Mouse (Mus musculus) MEL (cell line): ENCODE data around the gene Shisa2. TPM values are rescaled to one million over a fixed set of nuclear protein-coding genes. Genes with fewer than 3 reads are reported as not detected.

ENCODE experiments used
- DNase-seq: peaks from one replicate; pipeline ENCODE4 v3.0.0; 2011; ENCODE audit warnings: low read depth, low spot score
- H3K27ac ChIP-seq: 2 replicates; pipeline ENCODE4 v1.5.1; 2012; ENCODE audit warnings: low read depth, mild to moderate bottlenecking, control low read depth, low read length, moderate library complexity; ENCODE audit not compliant: control insufficient read depth
- H3K27me3 ChIP-seq, 2 experiments: fragments of 150-350 bp in 1 of 2; sonication (generic) in 1 of 2; 2 replicates each; pipeline ENCODE4 v1.6.1; 2012; ENCODE audit warnings: low read length in 2 of 2, mild to moderate bottlenecking in 2 of 2, improper control_type of control experiment in 1 of 2, moderate library complexity in 1 of 2; ENCODE audit not compliant: insufficient read depth in 2 of 2, control insufficient read depth in 1 of 2
- H3K36me3 ChIP-seq, 2 experiments: 2 replicates each; pipeline ENCODE4 v1.6.1; 2012 to 2014; ENCODE audit warnings: low read length in 2 of 2, improper control_type of control experiment in 1 of 2, inconsistent platforms in 1 of 2, mild to moderate bottlenecking in 1 of 2; ENCODE audit not compliant: insufficient read depth in 2 of 2, control insufficient read depth in 1 of 2
- H3K4me1 ChIP-seq, 2 experiments: fragments of 150-350 bp in 1 of 2; sonication (generic) in 1 of 2; 2 replicates each; pipeline ENCODE4 v1.6.1; 2012; ENCODE audit warnings: low read length in 2 of 2, improper control_type of control experiment in 1 of 2, mild to moderate bottlenecking in 1 of 2; ENCODE audit not compliant: insufficient read depth in 2 of 2, control insufficient read depth in 1 of 2
- H3K4me3 ChIP-seq, 2 experiments: fragments of 150-350 bp in 1 of 2; sonication (generic) in 1 of 2; 2 replicates each; pipeline ENCODE4 v1.5.1; 2012; ENCODE audit warnings: low read depth in 2 of 2, low read length in 2 of 2, mild to moderate bottlenecking in 2 of 2, moderate library complexity in 2 of 2, control low read depth in 1 of 2, improper control_type of control experiment in 1 of 2; ENCODE audit not compliant: control insufficient read depth in 1 of 2, insufficient read depth in 1 of 2
- H3K79me2 ChIP-seq: 2 replicates; pipeline ENCODE4 v1.6.1; 2012; ENCODE audit warnings: mild to moderate bottlenecking, low read length, moderate library complexity; ENCODE audit not compliant: control insufficient read depth, poor library complexity, insufficient read depth
- H3K9ac ChIP-seq: 2 replicates; pipeline ENCODE4 v1.6.1; 2012; ENCODE audit warnings: low read depth, mild to moderate bottlenecking, control low read depth, low read length, moderate library complexity; ENCODE audit not compliant: control insufficient read depth, poor library complexity, severe bottlenecking
- H3K9me3 ChIP-seq: fragments of 150-350 bp; sonication (generic); replicated peaks from 2 replicates; pipeline ENCODE4 v1.6.1; 2012; ENCODE audit warnings: mild to moderate bottlenecking, low read length, improper control_type of control experiment, moderate library complexity; ENCODE audit not compliant: insufficient read depth
- BHLHE40 ChIP-seq: IDR thresholded peaks from 2 replicates; pipeline ENCODE4 v1.6.1; 2012; ENCODE audit warnings: low read depth, mild to moderate bottlenecking, inconsistent platforms, low read length, improper control_type of control experiment, borderline replicate concordance
- CHD1 ChIP-seq: IDR thresholded peaks from 2 replicates; pipeline ENCODE4 v1.6.1; 2012; ENCODE audit warnings: low read depth, mild to moderate bottlenecking, inconsistent platforms, low read length, improper control_type of control experiment
- CHD2 ChIP-seq: IDR thresholded peaks from 2 replicates; pipeline ENCODE4 v1.6.1; 2011; ENCODE audit warnings: low read length, improper control_type of control experiment
- E2F4 ChIP-seq: IDR thresholded peaks from 2 replicates; pipeline ENCODE4 v1.6.1; 2011; ENCODE audit warnings: low read depth, low read length, improper control_type of control experiment, borderline replicate concordance
- ELF1 ChIP-seq: IDR thresholded peaks from 2 replicates; pipeline ENCODE4 v1.6.1; 2014; ENCODE audit warnings: low read depth, mild to moderate bottlenecking, inconsistent platforms, low read length, improper control_type of control experiment, moderate library complexity
- ETS1 ChIP-seq: IDR thresholded peaks from 2 replicates; pipeline ENCODE4 v1.6.1; 2012; ENCODE audit warnings: low read depth, mild to moderate bottlenecking, inconsistent platforms, low read length, improper control_type of control experiment, moderate library complexity
- GABPA ChIP-seq: IDR thresholded peaks from 2 replicates; pipeline ENCODE4 v1.6.1; 2012; ENCODE audit warnings: low read depth, mild to moderate bottlenecking, inconsistent platforms, low read length, improper control_type of control experiment, moderate library complexity
- HCFC1 ChIP-seq: IDR thresholded peaks from 2 replicates; pipeline ENCODE4 v1.6.1; 2012; ENCODE audit warnings: low read depth, mild to moderate bottlenecking, inconsistent platforms, low read length, improper control_type of control experiment, moderate library complexity
- JUND ChIP-seq: IDR thresholded peaks from 2 replicates; pipeline ENCODE4 v1.6.1; 2011; ENCODE audit warnings: low read depth, mild to moderate bottlenecking, improper control_type of control experiment, low read length
- KAT2A ChIP-seq: conservative IDR thresholded peaks from 2 replicates; pipeline ENCODE4 v1.6.1; 2012; ENCODE audit warnings: low read depth, low read length, improper control_type of control experiment, inconsistent platforms
- MAFK ChIP-seq: IDR thresholded peaks from 2 replicates; pipeline ENCODE4 v1.6.1; 2011; ENCODE audit warnings: low read depth, mild to moderate bottlenecking, low read length, improper control_type of control experiment, borderline replicate concordance
- MAX ChIP-seq: IDR thresholded peaks from 2 replicates; pipeline ENCODE4 v1.6.1; 2011; ENCODE audit warnings: low read length, improper control_type of control experiment
- MEF2A ChIP-seq: IDR thresholded peaks from 2 replicates; pipeline ENCODE4 v1.6.1; 2014; ENCODE audit warnings: low read depth, mild to moderate bottlenecking, inconsistent platforms, low read length, improper control_type of control experiment; ENCODE audit not compliant: poor library complexity, insufficient replicate concordance, severe bottlenecking; ENCODE audit errors: extremely low read depth
- MYC ChIP-seq: IDR thresholded peaks from 2 replicates; pipeline ENCODE4 v1.6.1; 2011; ENCODE audit warnings: low read depth, mild to moderate bottlenecking, low read length, improper control_type of control experiment, moderate library complexity
- POLR2A ChIP-seq, 2 experiments: IDR thresholded peaks; 2 replicates each; pipeline ENCODE4 v1.6.1; 2011 to 2012; ENCODE audit warnings: low read length in 2 of 2, mild to moderate bottlenecking in 2 of 2, control low read depth in 1 of 2, improper control_type of control experiment in 1 of 2, low read depth in 1 of 2, moderate library complexity in 1 of 2; ENCODE audit not compliant: control insufficient read depth in 1 of 2, insufficient read depth in 1 of 2, poor library complexity in 1 of 2
- POLR2AphosphoS2 ChIP-seq: IDR thresholded peaks from 2 replicates; pipeline ENCODE4 v1.6.1; 2011; ENCODE audit warnings: low read length, improper control_type of control experiment
- RAD21 ChIP-seq: IDR thresholded peaks from 2 replicates; pipeline ENCODE4 v1.6.1; 2011; ENCODE audit warnings: mild to moderate bottlenecking, low read depth, low read length, improper control_type of control experiment
- USF2 ChIP-seq, 2 experiments: IDR thresholded peaks; 2 replicates each; pipeline ENCODE4 v1.6.1; 2011 to 2012; ENCODE audit warnings: improper control_type of control experiment in 2 of 2, low read length in 2 of 2, borderline replicate concordance in 1 of 2, inconsistent platforms in 1 of 2, low read depth in 1 of 2, mild to moderate bottlenecking in 1 of 2; ENCODE audit not compliant: insufficient read depth in 1 of 2
- ZMIZ1 ChIP-seq: IDR thresholded peaks from 2 replicates; pipeline ENCODE4 v1.6.1; 2012; ENCODE audit warnings: low read depth, mild to moderate bottlenecking, inconsistent platforms, low read length, improper control_type of control experiment, moderate library complexity
- ZNF384 ChIP-seq: IDR thresholded peaks from 2 replicates; pipeline ENCODE4 v1.6.1; 2012; ENCODE audit warnings: low read depth, mild to moderate bottlenecking, inconsistent platforms, low read length, improper control_type of control experiment
- polyA plus RNA-seq, 2 experiments: library from polyadenylated mRNA; stranded (reverse) in 1 of 2; unstranded in 1 of 2; fragments of >175 nt in 1 of 2; fragments of >200 nt in 1 of 2; gene quantifications; 2 replicates each; pipeline versions ENCODE4 v1.2.1 to v1.2.4; 2012; ENCODE audit warnings: low replicate concordance in 2 of 2, low read depth in 1 of 2; ENCODE audit not compliant: insufficient read length in 2 of 2, insufficient read depth in 1 of 2, missing spikeins in 1 of 2
- total RNA-seq: library from RNA; depleted of rRNA; stranded (reverse); fragments of 300-350 nt; gene quantifications from 2 replicates; pipeline ENCODE4 v1.2.3, GENCODE M21; 2012

Gene Shisa2
- total and polyA plus RNA-seq, 3 experiments: not detected

DNA sequence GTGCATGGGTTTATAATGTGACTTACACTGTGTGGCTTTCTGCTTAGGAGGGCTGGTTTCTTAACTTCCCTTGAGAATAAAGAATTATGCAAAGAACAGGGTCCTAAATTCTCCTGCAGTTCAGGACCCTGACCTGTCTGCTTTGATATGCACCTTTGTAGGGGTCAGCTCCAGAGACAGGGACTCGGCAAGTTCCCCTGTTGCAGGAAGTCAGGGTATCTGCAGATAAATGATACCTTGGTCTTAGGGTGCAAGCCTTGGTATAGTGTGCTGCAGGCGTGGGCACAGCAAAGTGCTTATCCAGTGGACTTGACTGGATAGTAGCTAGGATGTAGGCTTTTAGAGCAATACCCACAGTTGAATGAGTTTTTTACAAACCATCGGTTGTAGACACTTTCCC is 19.8 kb downstream of the Shisa2 start:
- Histone ChIP-seq H3K4me3 (no peak overlapping the region), H3K36me3 (no peaks in the 10 kb centered on the region), H3K27me3 (no peaks in the 10 kb centered on the region; a peak in 1 of 4 replicates), H3K4me1 (peaks cover 0 to 10% of the 10 kb centered on the region in 2 experiments; a peak in 2 of 4 replicates), H3K79me2 (no peaks in the 10 kb centered on the region), H3K9ac (no peak overlapping the region), H3K9me3 (no peaks in the 10 kb centered on the region), H3K27ac (no peak overlapping the region)
- DNase-seq: no peak
- TF ChIP-seq KAT2A (no peak), ELF1 (no peak), E2F4 (no peak)

- Histone ChIP-seq H3K9ac (no peak overlapping the region), H3K27ac (no peak overlapping the region), H3K79me2 (no peaks in the 10 kb centered on the region), H3K4me3 (no peak overlapping the region), H3K4me1 (peaks cover 0 to 10% of the 10 kb centered on the region in 2 experiments; a peak in 2 of 4 replicates), H3K36me3 (no peaks in the 10 kb centered on the region), H3K27me3 (no peaks in the 10 kb centered on the region), H3K9me3 (no peaks in the 10 kb centered on the region)
- no peak for DNase-seq
- TF ChIP-seq ZNF384 (no peak), POLR2AphosphoS2 (no peak), MEF2A (no peak), GABPA (no peak), RAD21 (no peak), KAT2A (no peak), ZMIZ1 (no peak), MYC (no peak), MAX (no peak), E2F4 (no peak), CHD1 (no peak), CHD2 (no peak), JUND (no peak), ELF1 (no peak), MAFK (no peak), POLR2A (IDR thresholded peaks at IDR 0.05; ENCODE audit: control insufficient read depth in 1 of 2, insufficient read depth in 1 of 2, low read depth in 1 of 2, low read length in 2 of 2, poor library complexity in 1 of 2) (no peak), HCFC1 (no peak), ETS1 (no peak), USF2 (IDR thresholded peaks at IDR 0.05; ENCODE audit: borderline replicate concordance in 1 of 2, insufficient read depth in 1 of 2, low read depth in 1 of 2, low read length in 2 of 2) (no peak), BHLHE40 (no peak)
Observed at GRCm38 (mm10) chr14:59646826-59647697, 22.0 kb downstream of the Shisa2 start.
